Mouse (Mus musculus) cerebral cortex, adult 2 months (tissue): ENCODE measurements around the gene Utp14b.

ENCODE experiments used
- WGBS: fragments of 180-500 bp; shearing (Covaris S2); methylation state at CpG from one replicate; pipeline ENCODE4 v1.1.7; 2018; 5-methylcytosine and 5-hydroxymethylcytosine counted together

Gene Utp14b

GRCm38 (mm10) chr1:78694503-78695258 is 36.8 kb downstream of the Utp14b start:
- WGBS, result 91% methylated on average over 9 of the region's 9 CpGs

- 54% methylated on average over 2 of the region's 2 CpGs for WGBS
Measured at GRCm38 (mm10) chr1:78696305-78696704, 38.5 kb downstream of the Utp14b start.

DNA sequence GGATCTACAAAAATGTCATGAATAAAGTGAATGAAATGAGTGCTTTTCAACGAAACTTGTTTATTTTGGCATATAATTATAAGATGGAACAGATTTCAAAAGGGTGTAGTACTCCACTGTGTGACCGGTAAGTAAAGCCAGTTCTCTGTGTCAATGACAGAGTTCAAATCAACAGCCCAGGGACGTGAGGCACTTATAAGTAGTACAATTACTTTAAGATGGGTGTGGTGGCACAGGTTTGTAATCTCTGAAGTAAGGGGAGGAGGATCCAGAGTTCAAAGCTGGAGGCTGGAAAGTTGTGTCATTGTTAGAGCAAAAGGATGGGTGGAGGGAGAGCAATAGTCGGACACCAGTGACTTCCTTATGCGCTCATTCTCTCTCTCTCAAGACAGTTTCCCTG is 39.1 kb downstream of the Utp14b start:
- whole genome bisulfite sequencing, result 80% methylated on average over 5 of the region's 5 CpGs

DNA sequence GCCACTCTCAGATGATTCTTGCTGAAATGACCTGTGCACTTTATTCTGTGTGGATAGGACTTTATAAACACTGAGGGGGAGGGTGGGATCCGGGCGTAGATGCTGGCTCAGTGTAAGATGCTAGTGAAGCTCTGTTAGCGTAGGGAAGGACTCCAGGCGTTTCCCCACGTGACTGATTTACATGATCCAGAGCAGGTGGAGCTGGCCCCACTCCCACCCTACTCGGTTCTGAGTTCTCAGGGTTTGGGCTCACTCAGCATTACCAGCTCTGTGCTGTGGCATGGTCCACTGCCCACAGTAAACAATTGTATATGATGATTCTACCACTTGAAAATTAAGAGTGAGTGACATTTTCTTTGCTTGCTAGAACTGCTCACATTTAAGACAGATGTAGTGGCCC is 40.3 kb downstream of the Utp14b start:
- WGBS, result 52% methylated on average over 6 of the region's 6 CpGs

- 76% methylated on average over 3 of the region's 3 CpGs for WGBS
Measured at GRCm38 (mm10) chr1:78701740-78702139, 43.9 kb downstream of the Utp14b start.

DNA sequence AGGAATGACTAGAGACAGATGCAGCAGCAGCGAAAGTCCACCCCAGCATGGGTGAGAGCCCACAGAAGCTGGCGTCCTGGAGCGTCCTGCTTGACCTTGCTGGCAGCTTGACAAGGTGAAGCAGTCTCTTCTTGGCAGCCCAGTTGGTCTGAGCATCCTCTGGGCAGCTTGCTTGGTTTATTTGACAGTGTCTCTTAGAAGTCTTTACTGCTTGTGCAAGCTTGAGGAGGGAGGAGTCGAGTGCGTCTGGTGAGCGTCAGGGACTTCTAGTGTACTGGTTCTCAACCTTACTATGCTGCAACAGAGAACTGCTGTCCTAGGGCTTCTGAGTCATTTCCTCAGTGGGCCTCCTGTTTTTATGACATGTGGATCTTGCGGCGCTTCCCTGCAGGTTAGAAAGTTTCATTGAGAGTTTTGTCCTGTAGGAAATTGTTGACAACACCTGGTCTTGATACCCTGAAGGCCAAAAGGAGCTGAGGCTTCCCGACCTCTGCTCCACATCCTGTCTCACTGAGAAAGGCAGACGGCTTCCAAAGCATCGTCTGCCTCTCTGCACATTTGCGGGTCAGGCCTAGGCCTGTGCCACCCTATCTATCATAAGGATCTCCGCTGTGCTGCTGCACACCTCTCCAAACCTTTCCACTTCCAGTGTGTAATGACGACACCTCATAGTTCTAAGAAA is 44.6 kb downstream of the Utp14b start:
- WGBS, result 78% methylated on average over 14 of the region's 14 CpGs

DNA sequence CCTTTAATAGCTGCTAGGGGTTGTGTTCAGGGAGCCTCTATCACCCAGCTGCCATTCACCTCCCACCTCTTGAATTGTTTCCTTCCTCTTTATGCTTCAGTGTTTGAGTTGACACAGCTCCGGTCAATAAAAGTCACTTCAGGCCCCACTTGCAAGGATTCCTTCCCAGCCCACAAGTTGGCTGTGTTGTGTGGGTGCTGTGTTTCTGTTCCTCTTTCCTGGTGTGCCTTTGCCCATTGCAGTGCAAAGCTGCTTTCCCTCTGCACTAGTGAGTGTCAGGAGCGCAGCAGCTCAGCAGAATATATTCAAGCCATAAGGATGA is 45.1 kb downstream of the Utp14b start:
- WGBS, result 68% methylated on average over 2 of the region's 2 CpGs

- 83% methylated on average over 10 of the region's 10 CpGs for WGBS
Measured at GRCm38 (mm10) chr1:78706338-78706737, 48.5 kb downstream of the Utp14b start.

DNA sequence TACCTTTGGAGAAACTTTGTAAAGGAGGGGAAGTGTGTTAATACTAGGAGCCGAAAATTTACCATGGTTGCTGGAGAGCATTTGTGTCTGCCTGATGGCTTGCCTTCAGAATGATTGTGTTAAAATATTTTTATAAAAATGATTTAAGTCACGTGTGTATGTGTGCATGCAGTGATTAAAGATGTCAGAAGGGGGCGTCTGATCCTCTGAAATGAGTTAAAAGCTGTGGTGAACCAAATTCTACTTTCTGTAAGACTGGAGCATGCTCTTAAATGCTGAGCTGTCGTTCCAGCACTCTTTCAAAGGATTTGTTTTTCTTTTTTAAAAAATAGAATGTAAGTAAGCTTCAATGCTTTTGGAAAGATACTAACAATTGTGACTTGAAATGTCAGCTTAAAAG is 49.4 kb downstream of the Utp14b start:
- 30% methylated on average over 4 of the region's 4 CpGs for WGBS

DNA sequence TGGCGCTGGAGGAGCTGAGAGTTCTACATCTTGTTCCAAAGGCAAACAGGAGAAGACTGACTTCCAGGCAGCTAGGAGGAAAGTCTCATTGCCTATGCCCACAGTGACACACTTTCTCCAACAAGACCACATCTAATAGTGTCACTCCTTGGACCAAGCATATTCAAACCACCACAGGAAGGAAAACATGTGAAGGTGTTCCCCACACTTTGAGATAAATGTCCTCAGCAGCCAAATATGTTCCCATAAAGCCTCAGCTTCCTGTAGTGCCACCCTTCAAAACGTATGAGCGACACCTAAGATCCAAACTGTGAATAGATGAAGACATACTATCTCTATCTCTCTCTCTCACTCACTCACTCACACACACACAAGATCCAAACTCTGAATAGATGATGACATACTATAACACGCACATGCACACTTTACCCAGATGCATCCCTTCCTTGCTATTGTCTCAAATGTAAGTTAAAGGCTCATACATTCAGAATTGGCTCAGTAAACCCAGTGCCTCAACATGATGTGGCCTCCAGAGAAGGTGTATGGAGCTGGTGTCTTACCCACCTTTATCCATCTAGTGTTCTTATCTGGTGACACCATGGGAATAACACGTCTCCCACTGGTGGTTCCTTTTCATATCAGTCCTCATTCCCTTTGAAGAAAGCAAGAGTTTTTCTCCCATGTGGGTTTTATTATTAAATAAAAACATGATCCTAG is 52.9 kb downstream of the Utp14b start:
- WGBS, result 79% methylated on average over 5 of the region's 5 CpGs
